Mouse (Mus musculus) brain, embryonic 14.5 days (tissue): ENCODE measurements at regions not wholly inside any gene's neighbourhood (a gene's known extent, or its start where the extent isn't known, plus 50 kb on each side); places are given as distances from the start of the nearest gene placed in this dataset.
A peak's percentile ranks its signal among the peaks of the same experiment; 100 is the strongest.

Experiments used
- DNase-seq: peaks from one replicate; pipeline ENCODE4 v3.0.0-alpha.2; 2011; ENCODE audit warnings: low read depth
- CTCF ChIP-seq: fragments of 200-500 bp; IDR thresholded peaks from 2 replicates; pipeline ENCODE4 v1.5.1; 2012; ENCODE audit warnings: inconsistent platforms, mild to moderate bottlenecking, moderate library complexity, borderline replicate concordance; ENCODE audit not compliant: insufficient read depth, insufficient read length; ENCODE audit errors: extremely low read depth
- POLR2A ChIP-seq: fragments of 200-500 bp; IDR thresholded peaks from 2 replicates; pipeline ENCODE4 v1.6.1; 2012; ENCODE audit warnings: mild to moderate bottlenecking, inconsistent platforms, borderline replicate concordance; ENCODE audit not compliant: poor library complexity, insufficient read depth, insufficient read length, severe bottlenecking; ENCODE audit errors: extremely low read depth

DNA sequence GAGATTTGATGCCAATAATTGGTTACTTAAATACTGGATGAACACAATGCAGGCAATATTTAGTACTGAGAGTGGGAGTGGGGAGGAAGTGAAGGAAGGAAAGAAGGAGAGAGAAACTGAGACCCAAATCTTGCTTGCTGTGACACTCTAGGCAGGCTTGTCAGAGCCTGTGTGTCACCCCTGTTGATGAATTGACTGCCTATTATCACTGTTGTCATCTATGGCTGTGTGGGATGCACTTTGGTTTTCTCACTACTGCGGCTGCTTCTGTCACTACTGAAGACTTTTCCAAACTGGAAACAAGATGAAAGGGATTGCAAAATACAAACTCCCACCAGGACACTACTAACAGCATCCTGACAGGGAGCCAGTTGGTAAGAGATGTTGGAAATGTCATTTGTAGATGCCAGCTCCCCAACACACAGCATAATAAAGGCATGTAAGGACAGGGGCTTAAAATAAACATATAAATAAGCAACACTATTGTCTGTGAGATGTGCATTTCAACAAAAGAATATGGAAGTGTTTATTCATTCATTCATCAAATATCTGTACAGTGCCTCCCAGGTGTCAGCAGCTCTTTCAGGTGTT, 207.0 kb upstream of the Ufl1 start:
- no peak for DNase-seq
- TF ChIP-seq CTCF, result no peak
- no peak for TF ChIP-seq POLR2A

DNA sequence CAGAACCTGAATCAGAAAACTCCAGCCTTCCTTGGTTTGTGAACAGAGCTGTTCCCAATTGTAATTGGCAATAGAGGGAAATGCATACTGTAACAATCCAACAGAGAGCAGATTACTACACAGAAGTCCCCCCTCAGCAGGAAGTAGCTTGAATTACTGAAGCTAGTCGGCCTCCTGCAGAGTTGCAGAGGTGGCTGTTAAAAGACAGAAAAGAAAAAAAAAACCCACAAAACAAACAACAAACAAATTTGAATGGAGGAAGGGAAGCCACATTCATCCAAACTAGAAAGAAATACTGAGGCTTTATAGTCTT, 202.0 kb upstream of the Ufl1 start:
- DNase-seq, result peak; percentile 30
- TF ChIP-seq POLR2A (no peak), CTCF (no peak)

DNA sequence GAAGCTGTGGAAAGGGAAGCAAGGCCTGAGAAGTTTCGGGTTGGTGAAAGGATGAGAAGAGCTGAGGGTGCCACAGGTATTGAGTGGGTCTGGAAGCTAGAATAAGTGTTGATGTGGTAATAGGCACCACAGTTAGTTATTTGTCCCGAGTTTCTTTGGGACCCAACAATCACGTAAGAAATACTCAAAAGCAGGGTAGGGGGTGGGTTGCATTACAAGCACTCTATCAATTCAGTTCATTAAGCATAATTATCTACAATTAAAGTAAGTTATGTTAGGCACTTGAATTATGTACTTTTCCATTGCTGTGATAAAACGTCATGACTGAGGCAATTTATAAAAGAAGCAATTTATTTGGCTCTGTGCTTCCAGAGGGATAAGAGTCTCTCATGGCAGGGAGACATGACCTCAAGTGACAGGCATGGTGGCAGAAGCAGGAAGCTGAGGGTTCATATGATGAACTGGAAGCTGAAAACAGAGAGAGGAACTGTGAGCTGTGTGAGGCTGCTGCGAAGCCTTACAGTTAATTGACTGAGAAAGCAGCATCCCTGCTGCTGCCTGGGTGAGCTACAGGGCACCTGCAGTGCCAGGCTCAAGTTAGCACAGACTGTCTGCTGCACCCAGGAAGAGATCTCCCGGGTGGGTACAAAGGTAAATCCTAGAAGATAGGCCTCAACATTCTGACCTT, 201.5 kb upstream of the Ufl1 start:
- TF ChIP-seq POLR2A, result no peak
- TF ChIP-seq CTCF, result no peak
- DNase-seq, result peak; percentile 52

DNA sequence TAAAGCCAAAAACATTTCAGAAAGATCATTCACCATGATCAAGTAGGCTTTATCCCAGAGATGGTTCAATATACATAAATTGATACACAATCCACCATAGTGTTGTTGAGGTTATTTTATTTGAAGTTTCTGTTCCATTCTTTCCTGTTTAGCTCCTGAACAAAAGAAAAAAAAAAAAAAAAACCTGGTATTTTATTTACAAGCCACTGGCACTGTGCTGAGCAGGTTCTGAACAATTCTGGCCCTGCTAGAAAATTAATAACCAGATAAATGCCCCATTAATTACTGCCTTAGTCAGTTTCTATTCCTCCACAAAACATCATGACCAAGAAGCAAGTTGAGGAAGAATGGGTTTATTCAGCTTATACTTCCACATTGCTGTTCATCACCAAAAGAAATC, 191.4 kb upstream of the Ufl1 start:
- TF ChIP-seq CTCF (no peak), POLR2A (no peak)
- DNase-seq, result no peak

DNA sequence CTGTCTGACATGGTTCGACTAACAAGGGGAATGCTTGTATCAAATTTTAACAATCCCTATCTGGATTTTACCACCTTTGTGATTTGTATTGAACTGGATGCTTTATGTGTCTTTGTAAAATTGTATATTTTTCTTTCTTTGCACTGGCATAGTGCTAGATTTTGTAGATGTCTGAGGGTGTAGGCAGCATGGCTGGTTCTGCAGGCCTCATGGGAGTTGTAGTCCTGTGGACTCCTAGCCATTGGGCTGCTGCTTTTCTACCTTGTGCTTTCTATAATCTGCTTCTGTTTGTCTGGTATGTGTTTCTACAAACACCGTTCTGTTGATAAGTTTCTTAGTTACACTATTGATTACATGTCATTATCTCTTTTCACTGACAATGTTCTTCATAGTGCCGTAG, 184.9 kb upstream of the Ufl1 start:
- peak; percentile 13 for DNase-seq
- no peak for TF ChIP-seq POLR2A
- no peak for TF ChIP-seq CTCF

DNA sequence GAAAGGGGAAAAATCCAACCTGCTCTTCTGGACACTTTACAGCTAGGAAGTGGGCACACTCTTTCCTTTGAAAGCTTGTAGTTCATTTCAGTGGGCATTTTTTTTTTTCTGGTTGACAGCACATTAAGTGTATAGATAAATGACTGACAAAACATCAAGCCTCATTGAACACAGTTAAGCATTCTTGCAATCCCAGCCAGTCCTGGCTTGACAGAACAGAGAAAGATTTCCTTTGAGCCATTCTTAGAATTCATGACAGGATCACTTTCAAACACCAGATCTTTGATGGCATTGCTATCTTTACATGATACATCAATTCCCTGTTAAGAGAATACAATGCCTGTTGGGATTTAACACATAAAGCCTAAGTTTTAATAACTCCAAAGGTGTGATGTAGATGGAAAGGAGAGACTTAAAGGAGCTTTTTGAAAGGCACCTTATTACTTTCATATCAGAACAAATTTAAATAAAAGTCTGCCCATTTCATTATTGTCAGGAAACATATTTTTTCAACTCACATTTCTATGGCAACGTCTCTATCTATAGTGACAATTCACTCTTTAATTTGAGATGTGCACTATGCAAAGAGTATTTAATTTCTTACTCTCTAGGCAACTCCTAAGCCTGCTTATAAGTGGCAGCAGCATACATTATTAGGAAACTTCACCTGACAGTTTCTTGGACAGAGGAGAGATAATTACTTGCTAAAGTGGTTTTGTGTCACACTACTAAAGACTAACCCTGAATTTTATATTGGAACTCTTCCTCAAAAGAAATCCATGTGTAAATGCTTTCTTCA, 183.4 kb upstream of the Ufl1 start:
- peak; percentile 70 for DNase-seq
- no peak for TF ChIP-seq POLR2A
- TF ChIP-seq CTCF, result no peak

DNA sequence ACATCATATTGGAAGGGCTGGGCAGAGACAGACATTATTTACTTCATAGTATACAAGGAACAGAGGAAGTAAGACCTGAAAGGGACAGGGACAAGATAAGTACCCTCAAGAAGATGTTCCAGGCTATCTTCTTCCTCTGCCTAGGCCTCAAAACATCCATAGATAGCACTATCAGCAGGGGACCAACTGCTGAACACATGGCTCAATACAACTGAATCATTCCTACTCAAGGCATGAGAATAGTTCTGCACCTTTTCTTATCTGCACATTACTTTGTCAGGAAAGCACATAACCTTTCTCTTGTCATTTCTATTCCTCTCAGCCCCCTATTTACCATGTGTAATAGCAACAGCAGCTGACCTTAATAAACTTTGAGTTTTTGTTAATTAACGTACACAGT, 182.4 kb upstream of the Ufl1 start:
- DNase-seq, result no peak
- no peak for TF ChIP-seq POLR2A
- TF ChIP-seq CTCF, result no peak

DNA sequence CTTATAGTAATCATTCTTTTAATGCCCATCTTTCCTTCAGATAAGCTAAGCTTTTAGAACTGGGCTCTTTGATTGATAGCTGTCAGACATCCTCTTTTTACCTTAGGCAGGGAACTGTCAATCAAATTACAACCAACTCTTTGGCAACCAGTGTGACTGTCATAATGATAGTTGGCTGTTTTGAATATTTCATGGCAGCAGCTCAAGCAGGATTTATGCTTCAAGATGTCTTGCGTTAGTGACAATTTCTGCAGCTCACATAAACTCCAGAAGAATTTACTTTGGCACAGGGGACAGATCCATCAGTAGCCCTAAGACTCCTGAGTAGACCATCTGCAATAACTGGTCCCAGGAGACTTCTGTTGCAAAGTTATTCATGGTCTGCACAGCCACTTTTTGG, 178.5 kb upstream of the Ufl1 start:
- TF ChIP-seq CTCF, result no peak
- TF ChIP-seq POLR2A, result no peak
- peak; percentile 31 for DNase-seq

DNA sequence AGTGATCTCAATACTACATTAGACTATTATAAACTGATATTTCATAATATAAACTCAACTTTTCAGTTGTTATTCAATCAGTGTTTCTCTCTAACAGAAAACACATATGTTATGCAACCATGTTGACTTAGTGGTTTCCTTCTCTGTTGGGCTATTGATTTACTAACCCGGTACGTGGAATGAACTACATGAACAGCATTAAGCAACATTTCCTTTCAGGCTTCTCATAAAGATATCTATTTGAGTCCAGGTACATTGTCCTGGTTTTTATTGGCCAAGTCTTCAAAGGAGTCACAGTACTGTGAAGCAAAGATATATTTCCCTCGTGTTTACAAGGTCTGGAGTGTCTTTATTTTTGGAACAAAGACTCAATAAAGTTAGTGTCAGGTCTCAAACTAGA, 173.1 kb upstream of the Ufl1 start:
- DNase-seq, result no peak
- TF ChIP-seq CTCF (no peak), POLR2A (no peak)

DNA sequence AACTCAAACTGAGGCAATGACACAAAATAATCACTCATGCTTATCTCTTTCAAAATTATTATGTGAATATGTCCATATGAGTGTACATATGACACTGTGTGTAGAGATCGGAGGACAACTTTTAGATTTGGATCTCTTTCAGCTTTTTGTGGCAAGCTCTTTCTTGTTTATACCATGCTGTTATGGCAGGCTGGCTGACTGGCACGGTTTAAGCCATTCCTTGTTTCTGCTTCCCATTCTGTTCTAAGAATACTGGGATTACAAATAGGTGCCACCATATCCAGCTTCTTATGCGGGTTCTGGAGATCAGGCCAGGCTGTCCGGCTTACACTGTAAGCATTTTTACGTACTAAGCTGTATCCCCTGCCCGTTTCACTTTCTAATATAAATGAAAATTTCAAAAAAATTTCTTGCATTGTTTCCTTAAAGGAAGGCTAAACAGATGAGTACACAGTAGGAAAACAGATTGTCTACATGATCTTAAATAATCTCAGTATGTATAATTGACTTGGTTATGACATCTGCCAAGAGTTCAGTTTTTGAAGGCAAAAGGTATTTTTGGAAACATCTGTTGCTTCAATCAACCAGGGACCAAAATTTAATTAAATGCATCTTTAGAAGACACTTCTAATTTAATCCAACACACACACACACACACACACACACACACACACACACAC, 171.6 kb upstream of the Ufl1 start:
- no peak for TF ChIP-seq POLR2A
- DNase-seq, result peak; percentile 18

DNA sequence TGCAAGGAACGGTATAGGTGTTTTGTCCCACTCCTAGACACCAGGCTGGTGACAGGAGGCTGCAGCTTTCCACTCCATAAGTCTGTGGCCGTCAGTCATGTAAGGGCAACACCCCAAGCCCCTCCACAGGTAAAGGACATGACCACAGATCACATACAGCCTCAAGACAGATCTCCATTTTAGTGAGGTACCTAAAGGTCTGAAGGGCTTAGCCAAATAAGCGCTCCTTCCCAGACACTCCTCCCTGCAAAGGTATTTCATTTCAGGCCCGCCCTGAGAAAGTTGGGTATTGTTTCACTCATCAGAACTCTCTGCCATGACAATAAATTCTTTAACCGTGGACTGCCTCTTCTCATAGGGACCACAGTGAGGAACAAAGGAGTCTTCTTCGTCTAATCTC, 170.2 kb upstream of the Ufl1 start:
- TF ChIP-seq POLR2A, result no peak
- no peak for TF ChIP-seq CTCF
- DNase-seq, result no peak

DNA sequence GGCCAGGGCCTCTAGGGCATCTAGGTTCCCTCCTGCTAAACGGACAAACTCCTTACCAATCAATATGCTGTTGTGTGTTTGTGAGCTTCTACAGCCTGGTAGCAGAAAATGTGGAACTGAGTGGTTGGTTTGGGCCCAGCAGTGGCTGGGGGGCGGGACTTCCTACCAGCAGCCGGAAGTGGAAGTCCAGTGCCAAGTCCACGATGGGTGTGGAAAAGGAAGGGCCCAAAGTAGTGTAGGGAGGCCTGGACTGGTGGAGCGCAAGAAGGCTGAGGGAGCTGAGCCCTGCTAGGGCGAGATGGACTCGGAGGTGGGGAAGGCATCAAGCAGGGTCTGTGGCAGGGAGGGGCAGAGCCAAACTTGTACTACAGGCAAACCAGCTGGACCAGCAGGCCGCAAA, 150.6 kb upstream of the Ufl1 start:
- no peak for DNase-seq
- TF ChIP-seq CTCF, result no peak
- TF ChIP-seq POLR2A, result no peak

DNA sequence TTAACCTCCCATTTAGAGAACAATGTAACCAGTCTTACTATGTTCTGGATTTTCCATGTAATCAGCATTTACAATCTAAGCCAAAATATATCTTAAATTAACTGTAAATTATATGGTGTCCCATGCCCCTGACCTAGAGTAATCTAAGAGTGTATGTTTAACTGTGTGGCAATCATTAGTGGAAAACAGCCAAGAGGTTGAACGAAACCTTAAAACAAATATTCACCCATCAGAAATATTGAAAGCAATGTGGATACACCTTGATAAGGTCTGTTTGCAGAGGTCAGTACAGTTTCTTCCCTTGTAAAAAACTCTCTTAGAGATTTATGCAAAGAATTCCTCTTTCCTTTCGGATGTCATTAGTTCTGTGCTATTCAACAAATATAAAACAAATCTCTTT, 134.7 kb upstream of the Ufl1 start:
- no peak for DNase-seq
- TF ChIP-seq POLR2A, result no peak
- no peak for TF ChIP-seq CTCF
